Mouse (Mus musculus): Measurements from ENCODE around the gene Sp4. TPM values are rescaled to one million over a fixed set of nuclear protein-coding genes. Genes with fewer than 3 reads are reported as not detected.

The Sp4 gene
- 9.5 and 11.1 TPM in 2 replicates for polyA plus RNA-seq (2014; fragmentation: Nextera tagmentation; extraction: Ambion mirVana)

- Histone ChIP-seq H3K27ac (ENCODE audit: low read length) (peak within 1 kb of the TSS; percentile 93), H3K4me2 (replicated peaks; ENCODE audit: low read depth, low read length) (peak within 1 kb of the TSS; percentile 75), H3K4me3 (ENCODE audit: low read depth, low read length) (peak within 1 kb of the TSS; percentile 90), H3K9ac (replicated peaks; ENCODE audit: low read depth, low read length) (peak within 1 kb of the TSS; percentile 68), H3K4me1 (ENCODE audit: control insufficient read depth, insufficient read depth, low read length) (peaks cover 19% of the 10 kb centered on the region; the same call in 1 of the 2 replicates), H3K36me3 (ENCODE audit: control insufficient read depth, insufficient read depth, low read length) (no peaks in the 10 kb centered on the region), H3K9me3 (ENCODE audit: control insufficient read depth, low read depth, low read length) (no peaks in the 10 kb centered on the region), H3K27me3 (ENCODE audit: control insufficient read depth, insufficient read depth, low read length) (no peaks in the 10 kb centered on the region)
- under 1% methylated on average over 31 of the region's 78 CpGs for WGBS
- peak; percentile 89 for ATAC-seq (ENCODE audit: insufficient number of reproducible peaks, insufficient read depth, low FRiP score, low read depth)
Observed at GRCm38 (mm10) chr12:118301072-118301865, at the start of gene Sp4. Gene Sp4, minus strand, starts transcription at chr12:118301440.

DNA sequence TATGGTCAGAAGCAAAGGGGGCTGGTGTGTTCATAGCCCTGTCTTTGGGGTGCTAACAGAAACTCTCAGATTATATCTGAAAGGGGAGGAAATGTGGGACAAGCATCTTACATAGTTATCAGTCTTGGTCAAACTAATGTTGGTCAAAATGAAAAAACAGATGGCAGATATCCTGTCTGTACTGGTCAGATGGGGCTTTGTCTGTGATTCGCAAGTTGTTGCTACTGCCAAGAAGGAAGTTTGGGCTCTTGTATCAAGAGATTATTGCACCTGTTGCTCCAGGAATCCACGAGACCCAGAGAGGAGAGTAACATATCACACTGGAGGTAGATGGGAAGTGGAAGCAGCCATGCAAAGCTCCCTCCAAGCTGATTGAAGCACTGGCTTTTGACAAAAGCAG is 37.9 kb upstream of the Sp4 start:
- Histone ChIP-seq H3K4me1 (ENCODE audit: control insufficient read depth, insufficient read depth, low read length) (no peaks in the 10 kb centered on the region), H3K4me2 (replicated peaks; ENCODE audit: low read depth, low read length) (no peak overlapping the region), H3K27ac (ENCODE audit: low read length) (no peak overlapping the region), H3K27me3 (ENCODE audit: control insufficient read depth, insufficient read depth, low read length) (no peaks in the 10 kb centered on the region), H3K36me3 (ENCODE audit: control insufficient read depth, insufficient read depth, low read length) (no peaks in the 10 kb centered on the region), H3K9me3 (ENCODE audit: control insufficient read depth, low read depth, low read length) (no peaks in the 10 kb centered on the region), H3K4me3 (ENCODE audit: low read depth, low read length) (no peak overlapping the region), H3K9ac (replicated peaks; ENCODE audit: low read depth, low read length) (no peak overlapping the region)
- ATAC-seq (ENCODE audit: insufficient number of reproducible peaks, insufficient read depth, low FRiP score, low read depth), result no peak
- WGBS, result 53% methylated on average over 2 of the region's 2 CpGs

GRCm38 (mm10) chr12:118338243-118338642 is 37.0 kb upstream of the Sp4 start:
- no peak overlapping the region for H3K4me3 ChIP-seq (ENCODE audit: low read depth, low read length)
- no peaks in the 10 kb centered on the region for H3K9me3 ChIP-seq (ENCODE audit: control insufficient read depth, low read depth, low read length)
- H3K36me3 ChIP-seq (ENCODE audit: control insufficient read depth, insufficient read depth, low read length), result no peaks in the 10 kb centered on the region
- no peak for ATAC-seq (ENCODE audit: insufficient number of reproducible peaks, insufficient read depth, low FRiP score, low read depth)
- no peaks in the 10 kb centered on the region for H3K27me3 ChIP-seq (ENCODE audit: control insufficient read depth, insufficient read depth, low read length)
- 69% methylated on average over 2 of the region's 2 CpGs for WGBS
- no peak overlapping the region for H3K4me2 ChIP-seq (replicated peaks; ENCODE audit: low read depth, low read length)
- H3K4me1 ChIP-seq (ENCODE audit: control insufficient read depth, insufficient read depth, low read length), result no peaks in the 10 kb centered on the region
- no peak overlapping the region for H3K9ac ChIP-seq (replicated peaks; ENCODE audit: low read depth, low read length)
- no peak overlapping the region for H3K27ac ChIP-seq (ENCODE audit: low read length)

- no peaks in the 10 kb centered on the region for H3K27me3 ChIP-seq (ENCODE audit: control insufficient read depth, insufficient read depth, low read length)
- WGBS, result 68% methylated on average over 3 of the region's 3 CpGs
- no peak overlapping the region for H3K27ac ChIP-seq (ENCODE audit: low read length)
- H3K4me2 ChIP-seq (replicated peaks; ENCODE audit: low read depth, low read length), result no peak overlapping the region
- no peak overlapping the region for H3K9ac ChIP-seq (replicated peaks; ENCODE audit: low read depth, low read length)
- H3K9me3 ChIP-seq (ENCODE audit: control insufficient read depth, low read depth, low read length), result no peaks in the 10 kb centered on the region
- ATAC-seq (ENCODE audit: insufficient number of reproducible peaks, insufficient read depth, low FRiP score, low read depth), result no peak
- H3K4me3 ChIP-seq (ENCODE audit: low read depth, low read length), result no peak overlapping the region
- no peaks in the 10 kb centered on the region for H3K36me3 ChIP-seq (ENCODE audit: control insufficient read depth, insufficient read depth, low read length)
- no peaks in the 10 kb centered on the region for H3K4me1 ChIP-seq (ENCODE audit: control insufficient read depth, insufficient read depth, low read length)
Observed at GRCm38 (mm10) chr12:118337291-118337690, 36.1 kb upstream of the Sp4 start.

- H3K27ac ChIP-seq (ENCODE audit: low read length), result no peak overlapping the region
- 87% methylated on average over 6 of the region's 6 CpGs for whole genome bisulfite sequencing
- no peaks in the 10 kb centered on the region for H3K9me3 ChIP-seq (ENCODE audit: control insufficient read depth, low read depth, low read length)
- H3K4me2 ChIP-seq (replicated peaks; ENCODE audit: low read depth, low read length), result no peak overlapping the region
- no peak for ATAC-seq (ENCODE audit: insufficient number of reproducible peaks, insufficient read depth, low FRiP score, low read depth)
- no peaks in the 10 kb centered on the region for H3K4me1 ChIP-seq (ENCODE audit: control insufficient read depth, insufficient read depth, low read length)
- no peak overlapping the region for H3K9ac ChIP-seq (replicated peaks; ENCODE audit: low read depth, low read length)
- H3K27me3 ChIP-seq (ENCODE audit: control insufficient read depth, insufficient read depth, low read length), result no peaks in the 10 kb centered on the region
- no peaks in the 10 kb centered on the region for H3K36me3 ChIP-seq (ENCODE audit: control insufficient read depth, insufficient read depth, low read length)
- H3K4me3 ChIP-seq (ENCODE audit: low read depth, low read length), result no peak overlapping the region
Observed at GRCm38 (mm10) chr12:118328739-118329249, 27.6 kb upstream of the Sp4 start.

DNA sequence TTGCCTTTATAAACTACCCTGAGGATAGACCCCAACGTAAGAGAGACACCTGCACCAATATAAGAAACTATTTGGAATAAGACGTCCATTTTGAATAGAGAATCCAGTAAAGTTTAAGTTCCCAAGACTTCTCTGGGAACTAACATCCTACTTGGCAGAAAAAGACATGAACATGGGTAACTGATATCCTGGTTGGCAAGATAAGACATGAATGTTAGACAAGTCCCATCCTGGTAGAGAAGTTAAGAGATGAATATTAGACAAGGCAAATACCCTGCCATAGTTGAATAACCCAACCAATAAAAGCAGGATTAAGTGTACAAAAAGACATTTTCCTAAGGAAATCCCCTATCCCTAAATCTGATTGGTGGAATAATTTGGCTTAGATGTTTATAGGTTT is 26.3 kb upstream of the Sp4 start:
- Histone ChIP-seq H3K27me3 (ENCODE audit: control insufficient read depth, insufficient read depth, low read length) (no peaks in the 10 kb centered on the region), H3K36me3 (ENCODE audit: control insufficient read depth, insufficient read depth, low read length) (no peaks in the 10 kb centered on the region), H3K4me3 (ENCODE audit: low read depth, low read length) (no peak overlapping the region), H3K9me3 (ENCODE audit: control insufficient read depth, low read depth, low read length) (no peaks in the 10 kb centered on the region), H3K9ac (replicated peaks; ENCODE audit: low read depth, low read length) (no peak overlapping the region), H3K4me1 (ENCODE audit: control insufficient read depth, insufficient read depth, low read length) (no peaks in the 10 kb centered on the region), H3K4me2 (replicated peaks; ENCODE audit: low read depth, low read length) (no peak overlapping the region), H3K27ac (ENCODE audit: low read length) (no peak overlapping the region)
- 84% methylated on average over 2 of the region's 2 CpGs for WGBS
- no peak for ATAC-seq (ENCODE audit: insufficient number of reproducible peaks, insufficient read depth, low FRiP score, low read depth)

DNA sequence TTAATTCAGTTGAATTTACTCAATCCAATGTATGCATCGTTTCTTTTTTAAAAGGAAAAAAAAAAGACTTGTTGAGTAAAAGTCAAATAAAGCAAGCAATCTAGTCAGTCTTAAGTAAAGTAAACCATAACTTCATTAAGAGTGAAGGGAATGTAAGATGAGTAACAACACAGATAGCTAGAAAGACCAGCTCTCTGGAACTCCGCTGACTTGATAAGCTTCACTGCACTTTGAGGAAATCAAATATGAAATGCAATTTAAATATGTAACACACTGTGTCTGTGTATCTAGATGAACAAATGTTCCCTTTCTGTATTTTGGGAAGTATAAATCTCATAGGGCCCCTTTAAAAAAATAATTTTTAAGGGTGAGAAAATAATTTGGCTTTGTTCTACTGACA is 24.9 kb upstream of the Sp4 start:
- H3K4me3 ChIP-seq (ENCODE audit: low read depth, low read length), result no peak overlapping the region
- ATAC-seq (ENCODE audit: insufficient number of reproducible peaks, insufficient read depth, low FRiP score, low read depth), result no peak
- H3K9me3 ChIP-seq (ENCODE audit: control insufficient read depth, low read depth, low read length), result no peaks in the 10 kb centered on the region
- 80% methylated on average over 2 of the region's 2 CpGs for WGBS
- no peak overlapping the region for H3K4me2 ChIP-seq (replicated peaks; ENCODE audit: low read depth, low read length)
- H3K27ac ChIP-seq (ENCODE audit: low read length), result no peak overlapping the region
- H3K9ac ChIP-seq (replicated peaks; ENCODE audit: low read depth, low read length), result no peak overlapping the region
- no peaks in the 10 kb centered on the region for H3K4me1 ChIP-seq (ENCODE audit: control insufficient read depth, insufficient read depth, low read length)
- H3K36me3 ChIP-seq (ENCODE audit: control insufficient read depth, insufficient read depth, low read length), result no peaks in the 10 kb centered on the region
- H3K27me3 ChIP-seq (ENCODE audit: control insufficient read depth, insufficient read depth, low read length), result no peaks in the 10 kb centered on the region

GRCm38 (mm10) chr12:118320076-118320475 is 18.8 kb upstream of the Sp4 start:
- Histone ChIP-seq H3K9me3 (ENCODE audit: control insufficient read depth, low read depth, low read length) (no peaks in the 10 kb centered on the region), H3K9ac (replicated peaks; ENCODE audit: low read depth, low read length) (no peak overlapping the region), H3K27me3 (ENCODE audit: control insufficient read depth, insufficient read depth, low read length) (no peaks in the 10 kb centered on the region), H3K4me3 (ENCODE audit: low read depth, low read length) (no peak overlapping the region), H3K27ac (ENCODE audit: low read length) (no peak overlapping the region), H3K4me2 (replicated peaks; ENCODE audit: low read depth, low read length) (no peak overlapping the region), H3K4me1 (ENCODE audit: control insufficient read depth, insufficient read depth, low read length) (no peaks in the 10 kb centered on the region), H3K36me3 (ENCODE audit: control insufficient read depth, insufficient read depth, low read length) (no peaks in the 10 kb centered on the region)
- ATAC-seq (ENCODE audit: insufficient number of reproducible peaks, insufficient read depth, low FRiP score, low read depth), result no peak

DNA sequence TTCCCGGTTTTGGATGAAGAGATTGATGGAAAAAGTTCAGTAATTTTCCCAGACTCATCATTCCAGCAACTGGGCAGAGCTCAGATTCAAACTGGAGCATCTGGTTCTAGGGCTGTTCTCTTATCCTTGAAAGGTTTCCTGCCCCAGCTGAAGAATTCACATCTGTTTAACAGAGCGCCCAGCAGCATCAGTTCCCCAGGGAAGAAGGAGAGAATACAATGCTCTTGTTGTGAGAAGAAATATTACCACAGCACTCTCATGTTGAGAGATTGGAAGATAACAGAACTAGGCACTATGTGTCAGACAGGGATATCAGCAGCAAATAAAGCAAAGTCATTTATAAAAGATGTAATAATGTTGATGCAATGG is 13.2 kb upstream of the Sp4 start:
- WGBS, result 61% methylated on average over 2 of the region's 2 CpGs
- no peak overlapping the region for H3K4me2 ChIP-seq (replicated peaks; ENCODE audit: low read depth, low read length)
- H3K9me3 ChIP-seq (ENCODE audit: control insufficient read depth, low read depth, low read length), result no peaks in the 10 kb centered on the region
- no peaks in the 10 kb centered on the region for H3K36me3 ChIP-seq (ENCODE audit: control insufficient read depth, insufficient read depth, low read length)
- H3K4me1 ChIP-seq (ENCODE audit: control insufficient read depth, insufficient read depth, low read length), result no peaks in the 10 kb centered on the region
- no peak overlapping the region for H3K4me3 ChIP-seq (ENCODE audit: low read depth, low read length)
- H3K27ac ChIP-seq (ENCODE audit: low read length), result no peak overlapping the region
- no peak for ATAC-seq (ENCODE audit: insufficient number of reproducible peaks, insufficient read depth, low FRiP score, low read depth)
- no peaks in the 10 kb centered on the region for H3K27me3 ChIP-seq (ENCODE audit: control insufficient read depth, insufficient read depth, low read length)
- H3K9ac ChIP-seq (replicated peaks; ENCODE audit: low read depth, low read length), result no peak overlapping the region

Data from stomach, embryonic 14.5 days (tissue).